Mouse (Mus musculus): ENCODE measurements around the gene Lpo.

Gene Lpo

GRCm38 (mm10) chr11:87758957-87759608, 69.0 kb downstream of the Lpo start:
- CTCF ChIA-PET = no interaction called here

DNA sequence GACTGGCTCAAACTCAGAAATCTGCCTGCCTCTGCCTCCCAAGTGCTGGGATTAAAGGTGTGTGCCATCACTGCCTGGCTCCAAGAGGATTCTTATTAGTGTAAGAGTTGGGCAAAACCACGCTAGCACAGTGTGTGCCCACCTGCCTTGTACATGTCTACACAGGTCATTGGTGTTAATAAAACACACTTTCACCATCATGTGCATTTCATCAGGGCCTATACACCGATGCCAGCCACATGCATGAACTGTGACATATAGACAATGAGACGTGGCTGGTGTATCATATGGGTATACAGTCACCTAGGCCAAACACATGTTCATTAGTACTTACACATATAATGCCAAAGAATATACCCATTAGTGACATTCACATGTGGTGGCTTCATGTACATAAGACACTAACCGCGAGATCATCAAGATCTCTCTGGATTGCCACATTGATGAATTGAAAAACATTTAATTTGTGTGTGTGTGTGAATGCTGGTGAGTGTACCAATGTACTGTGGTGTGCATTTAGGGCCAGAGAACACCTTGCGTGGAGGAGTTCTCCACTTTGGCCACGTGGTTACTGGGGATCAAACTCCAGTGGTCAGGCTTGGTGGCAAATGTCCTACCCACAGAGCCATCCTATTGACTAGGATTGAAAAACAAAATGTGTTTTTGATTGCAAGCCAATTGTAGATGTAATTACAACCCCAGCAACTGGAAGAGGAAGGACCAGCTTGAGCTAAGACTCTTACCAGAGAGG, 69.8 kb downstream of the Lpo start:
- CTCF ChIA-PET = interaction anchor here (0.5 kb wide), 1 partner anchor 37 kb away, joined by 6 read pairs; no protein-coding TSS in a partner anchor

GRCm38 (mm10) chr11:87757001-87757954, 70.8 kb downstream of the Lpo start:
- CTCF ChIA-PET = interaction anchor here (0.6 kb wide), 1 partner anchor 18 kb away, joined by 3 read pairs; no protein-coding TSS in a partner anchor
